Mouse (Mus musculus): Measurements from ENCODE around the gene Vps39. TPM values are rescaled to one million over a fixed set of nuclear protein-coding genes. Genes with fewer than 3 reads are reported as not detected.
A peak's percentile ranks its signal among the peaks of the same experiment; 100 is the strongest.

Vps39 gene
- total RNA-seq, 2 experiments from 2014 or later, result 27.6 to 37.7 TPM

GRCm38 (mm10) chr2:120296160-120296559 is 56.8 kb downstream of the Vps39 start:
- no peak for DNase-seq

- no peak for DNase-seq
Observed at GRCm38 (mm10) chr2:120291471-120292078, 61.4 kb downstream of the Vps39 start.

- DNase-seq, result no peak
Observed at GRCm38 (mm10) chr2:120288995-120289394, 63.9 kb downstream of the Vps39 start, which contains the start of gene Pla2g4d. Pla2g4d (minus strand) TSS chr2:120289197.

- no peak for DNase-seq
Observed at GRCm38 (mm10) chr2:120288401-120288800, 64.5 kb downstream of the Vps39 start.

GRCm38 (mm10) chr2:120285639-120286038 is 67.3 kb downstream of the Vps39 start:
- no peak for DNase-seq

GRCm38 (mm10) chr2:120284705-120285104 is 68.2 kb downstream of the Vps39 start:
- DNase-seq, result no peak

GRCm38 (mm10) chr2:120284094-120284493 is 68.8 kb downstream of the Vps39 start:
- DNase-seq, result no peak

GRCm38 (mm10) chr2:120283550-120283949 is 69.4 kb downstream of the Vps39 start:
- no peak for DNase-seq

GRCm38 (mm10) chr2:120281221-120281620 is 71.7 kb downstream of the Vps39 start:
- DNase-seq, result peak; percentile 14

- peak; percentile 68 for DNase-seq
Observed at GRCm38 (mm10) chr2:120279961-120280360, 73.0 kb downstream of the Vps39 start.

GRCm38 (mm10) chr2:120276951-120277350 is 76.0 kb downstream of the Vps39 start:
- no peak for DNase-seq

- peak; percentile 20 for DNase-seq
Observed at GRCm38 (mm10) chr2:120268635-120269034, 84.3 kb downstream of the Vps39 start.

Other genes starting within 250 kb of the Vps39 start
- gene Ehd4, start 198.5 kb downstream of the Vps39 start, total RNA-seq (2021), result 100 to 1,000 TPM; 461 to 503 TPM
- gene Pla2g4e, start 107.8 kb downstream of the Vps39 start, total RNA-seq (2021), result 1 to 10 TPM; 3.0 to 3.8 TPM
- gene Pla2g4d, start 63.9 kb downstream of the Vps39 start, total RNA-seq (2021), result not detected
- gene Pla2g4f, start 39.0 kb downstream of the Vps39 start, total RNA-seq (2021), result not detected
- 10 to 100 TPM; 16.9 to 17.5 TPM for gene Ganc, start 50.8 kb upstream of the Vps39 start, total RNA-seq (2021)
- 10 to 100 TPM; 21.9 to 22.7 TPM for gene Tmem87a, start 51.0 kb upstream of the Vps39 start, total RNA-seq (2021)
- 1 to 10 TPM; 2.5 to 2.9 TPM for gene Capn3, start 102.9 kb upstream of the Vps39 start, total RNA-seq (2021)
- 100 to 1,000 TPM; 154 to 160 TPM for gene Zfp106, start 210.7 kb upstream of the Vps39 start, total RNA-seq (2021)
- 10 to 100 TPM; 41.5 to 47.7 TPM for gene Snap23, start 214.5 kb upstream of the Vps39 start, total RNA-seq (2021)

Measured in heart, postnatal 4 days (tissue).